Mouse (Mus musculus) ovary, postnatal 36 days (tissue): ENCODE measurements at regions not wholly inside any gene's neighbourhood (a gene's known extent, or its start where the extent isn't known, plus 50 kb on each side); places are given as distances from the start of the nearest gene placed in this dataset.

Source experiments
- DNase-seq: peaks from one replicate; pipeline ENCODE4 v3.0.0; 2022; ENCODE audit warnings: low spot score, mixed read lengths

- no peak for DNase-seq
Observed at GRCm38 (mm10) chr17:44336842-44337241, 148.5 kb downstream of the Clic5 start.

GRCm38 (mm10) chr17:44337253-44337652 lies 148.9 kb downstream of the Clic5 start:
- DNase-seq: no peak

- no peak for DNase-seq
Observed at GRCm38 (mm10) chr17:44344542-44344941, 156.2 kb downstream of the Clic5 start.

GRCm38 (mm10) chr17:44345374-44345773 lies 157.0 kb downstream of the Clic5 start:
- DNase-seq: no peak

- DNase-seq: no peak
Observed at GRCm38 (mm10) chr17:44350201-44350948, 162.0 kb downstream of the Clic5 start.

GRCm38 (mm10) chr17:44350949-44351244 lies 162.5 kb downstream of the Clic5 start:
- DNase-seq: no peak

GRCm38 (mm10) chr17:44351499-44352117 lies 163.2 kb downstream of the Clic5 start:
- no peak for DNase-seq

GRCm38 (mm10) chr17:44352142-44352541 lies 163.8 kb downstream of the Clic5 start:
- no peak for DNase-seq

- DNase-seq: no peak
Observed at GRCm38 (mm10) chr17:44363111-44363510, 174.7 kb downstream of the Clic5 start.

GRCm38 (mm10) chr17:44364494-44364893 lies 176.1 kb downstream of the Clic5 start:
- no peak for DNase-seq

- no peak for DNase-seq
Observed at GRCm38 (mm10) chr17:44366438-44366837, 178.1 kb downstream of the Clic5 start.

- peak; percentile 61 for DNase-seq
Observed at GRCm38 (mm10) chr17:44367561-44367960, 179.2 kb downstream of the Clic5 start.

GRCm38 (mm10) chr17:44370966-44371465 lies 182.6 kb downstream of the Clic5 start:
- no peak for DNase-seq

- DNase-seq: no peak
Observed at GRCm38 (mm10) chr17:44371620-44372019, 183.2 kb downstream of the Clic5 start.

- peak; percentile 30 for DNase-seq
Observed at GRCm38 (mm10) chr17:44373744-44374456, 185.5 kb downstream of the Clic5 start.

- DNase-seq: no peak
Observed at GRCm38 (mm10) chr17:44378391-44378790, 190.0 kb downstream of the Clic5 start.

- no peak for DNase-seq
Observed at GRCm38 (mm10) chr17:44388916-44389315, 200.5 kb downstream of the Clic5 start.

- no peak for DNase-seq
Observed at GRCm38 (mm10) chr17:44397829-44398228, 209.4 kb downstream of the Clic5 start.

GRCm38 (mm10) chr17:44398231-44398630 lies 209.8 kb downstream of the Clic5 start:
- no peak for DNase-seq

GRCm38 (mm10) chr17:44404923-44405322 lies 216.5 kb downstream of the Clic5 start:
- no peak for DNase-seq

GRCm38 (mm10) chr17:44410961-44411360 lies 222.6 kb downstream of the Clic5 start:
- DNase-seq: no peak

GRCm38 (mm10) chr17:44418676-44419404 lies 230.5 kb downstream of the Clic5 start:
- DNase-seq: no peak
